Mouse (Mus musculus) frontal cortex, adult (tissue): ENCODE results near the gene Dab2ip.

ENCODE experiments used
- ATAC-seq: cut with Nextera tagmentation; 2 replicates; pipeline ENCODE4 v1.9.2; 2017; ENCODE audit warnings: mild to moderate bottlenecking, moderate library complexity, mixed read lengths; ENCODE audit not compliant: low TSS enrichment

Gene Dab2ip

DNA sequence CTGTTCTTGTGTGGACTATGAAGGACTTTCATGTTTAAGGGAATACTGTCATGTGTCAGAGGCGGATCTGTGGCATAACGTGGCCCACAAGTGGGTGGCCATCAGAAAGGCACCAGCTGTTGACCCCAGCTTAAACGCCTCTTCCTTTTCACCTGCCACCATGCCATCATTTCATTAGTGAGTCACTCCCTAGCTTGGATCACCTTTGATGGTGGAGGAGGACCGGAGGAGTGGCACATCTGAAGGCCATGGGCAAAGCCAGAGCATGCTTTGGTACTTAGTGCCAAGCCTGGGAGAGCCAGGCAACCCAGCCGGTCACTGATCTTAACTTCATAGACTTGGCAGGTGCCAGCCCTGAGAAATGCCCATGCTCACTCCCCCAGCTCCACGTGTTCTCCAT is 96.7 kb downstream of the Dab2ip start:
- no peak for ATAC-seq

DNA sequence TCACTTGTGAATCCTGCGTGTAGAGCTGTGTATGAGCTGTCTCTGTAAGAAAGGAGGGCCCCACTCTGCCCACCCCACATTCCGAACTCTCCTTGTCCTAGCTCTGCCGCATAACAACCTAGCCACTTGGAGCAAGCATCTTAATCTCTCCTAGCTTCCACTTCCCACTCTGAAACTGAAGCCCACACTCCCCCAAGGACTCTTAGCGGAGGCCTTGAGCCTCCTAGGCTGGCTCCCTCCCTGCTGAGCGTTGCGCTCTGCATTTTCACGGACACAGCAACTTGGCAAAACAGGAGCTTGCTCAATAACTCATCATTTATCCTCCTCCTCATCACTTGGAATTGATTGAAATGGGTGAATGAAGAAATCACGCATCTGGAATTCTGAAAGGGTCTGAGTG is 97.9 kb downstream of the Dab2ip start:
- peak; percentile 31; the same call in 1 of the 2 replicates for ATAC-seq

DNA sequence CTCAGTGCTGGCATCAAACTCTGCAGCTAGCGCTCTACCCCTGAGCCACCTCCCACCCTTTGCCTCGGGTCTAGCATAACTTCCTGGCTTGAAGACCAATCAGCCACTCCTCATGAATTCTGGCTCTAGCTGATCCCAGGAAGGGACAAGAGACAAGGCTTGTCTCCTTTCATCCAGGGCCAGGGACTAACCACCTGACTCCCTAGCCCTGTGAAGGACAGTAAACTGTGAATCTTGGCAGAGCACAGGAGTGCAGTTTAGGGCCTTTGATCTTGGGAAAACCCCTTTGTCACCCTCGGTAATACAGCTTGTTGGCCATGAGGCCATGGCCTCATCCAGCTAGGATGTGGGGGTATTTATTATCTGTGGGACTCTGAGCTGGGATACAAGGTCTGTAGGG is 100.2 kb downstream of the Dab2ip start:
- no peak for ATAC-seq

DNA sequence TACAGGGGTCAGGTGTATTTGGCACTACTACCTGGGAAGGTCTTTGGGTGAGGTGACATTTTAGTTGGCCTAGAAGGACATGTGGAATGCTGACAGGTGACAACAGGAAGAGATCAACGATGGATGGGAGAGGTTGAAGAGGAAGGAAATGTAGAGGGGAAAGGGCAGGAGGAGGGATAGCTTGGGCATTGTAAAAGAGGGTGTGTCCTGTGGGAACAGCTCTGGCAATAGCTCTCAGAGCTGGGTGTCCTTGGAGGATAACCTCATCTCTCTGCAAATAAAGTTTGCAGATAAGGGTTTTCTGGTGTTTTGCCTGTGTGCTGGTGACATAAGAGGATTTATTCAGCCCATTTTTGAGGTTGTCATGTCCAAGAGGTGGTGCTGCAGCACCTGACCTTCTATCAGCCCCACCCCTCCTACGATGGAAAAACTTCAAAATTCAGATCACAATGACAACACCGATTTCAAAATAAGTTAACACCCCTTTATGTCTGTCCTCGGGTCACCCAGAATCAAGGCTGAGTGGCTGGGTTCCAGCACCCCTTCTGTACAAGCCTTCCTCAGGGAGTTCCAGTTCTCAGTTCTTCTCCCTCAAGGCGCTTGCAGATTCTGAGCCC is 101.6 kb downstream of the Dab2ip start:
- no peak for ATAC-seq

DNA sequence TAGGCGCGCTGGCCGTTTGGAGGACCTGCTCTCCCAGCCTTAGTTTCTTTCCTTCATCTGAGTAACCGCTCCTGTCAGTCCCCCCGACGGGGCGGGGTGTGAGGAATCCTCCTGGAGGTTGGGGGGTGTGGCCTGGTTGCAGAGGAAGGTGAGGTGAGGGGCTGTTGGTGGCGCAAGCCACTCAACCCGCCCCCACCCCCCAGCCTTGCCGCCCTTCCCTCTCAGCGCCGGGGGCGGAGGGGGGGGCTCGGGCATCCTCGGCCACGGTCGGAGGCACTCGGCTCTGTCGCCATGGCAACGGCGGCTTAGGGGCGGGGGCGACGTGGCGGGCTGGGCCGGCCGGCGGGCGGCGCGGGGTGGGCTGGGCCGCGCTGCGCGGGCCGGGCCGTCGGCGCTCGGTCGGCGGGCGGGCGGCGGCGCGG is 102.9 kb downstream of the Dab2ip start:
- ATAC-seq, result peak; percentile 60

DNA sequence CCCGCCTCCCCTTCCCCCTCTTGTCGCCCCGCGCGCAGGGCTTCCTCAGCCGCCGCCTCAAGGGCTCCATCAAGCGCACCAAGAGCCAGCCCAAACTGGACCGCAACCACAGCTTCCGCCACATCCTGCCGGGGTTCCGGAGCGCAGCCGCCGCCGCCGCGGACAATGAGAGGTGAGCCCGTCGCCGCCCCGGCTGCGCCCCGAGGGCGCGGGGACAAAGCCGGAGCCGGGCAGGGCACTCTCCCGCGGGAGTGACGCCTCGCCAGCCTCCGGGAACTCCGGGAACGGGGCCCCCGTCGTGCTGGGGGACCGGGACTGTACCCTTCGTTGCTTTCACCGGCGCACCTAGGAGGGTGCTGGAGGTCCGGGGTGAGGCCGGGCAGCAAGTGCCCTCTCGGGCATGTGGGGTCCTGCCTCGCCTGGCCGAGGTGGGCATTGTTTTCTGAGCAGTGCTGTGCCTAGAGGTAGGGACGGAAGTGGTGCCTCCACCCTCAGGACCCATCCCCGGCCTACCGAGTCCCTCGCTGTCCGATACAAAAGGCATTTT is 103.5 kb downstream of the Dab2ip start:
- peak; percentile 48 for ATAC-seq

DNA sequence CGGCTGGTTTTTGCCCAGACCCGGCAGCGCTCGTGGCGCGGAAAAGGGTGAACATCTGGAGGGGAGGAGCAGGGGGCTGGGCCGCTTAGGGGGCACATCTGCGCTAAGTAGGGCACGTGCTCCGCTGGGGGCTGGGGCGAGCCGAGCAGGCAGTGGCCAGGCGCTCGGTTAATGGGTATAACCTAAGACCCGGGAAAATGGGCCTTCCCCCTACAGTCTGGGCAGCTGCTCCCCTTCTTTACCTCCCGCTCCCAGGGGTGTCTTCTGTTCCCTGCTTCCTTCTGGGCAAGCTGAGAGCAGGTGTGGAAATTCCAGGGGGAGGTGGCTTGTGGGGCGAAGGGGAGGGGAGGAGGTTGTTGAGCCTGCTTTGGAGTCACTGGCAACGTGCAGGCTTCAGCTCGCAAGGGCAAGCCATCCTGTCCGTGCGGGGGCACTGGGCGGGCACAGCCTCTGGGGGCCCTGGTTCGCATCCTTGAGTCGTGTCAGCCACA is 104.0 kb downstream of the Dab2ip start:
- ATAC-seq, result peak; percentile 11; the same call in 1 of the 2 replicates

DNA sequence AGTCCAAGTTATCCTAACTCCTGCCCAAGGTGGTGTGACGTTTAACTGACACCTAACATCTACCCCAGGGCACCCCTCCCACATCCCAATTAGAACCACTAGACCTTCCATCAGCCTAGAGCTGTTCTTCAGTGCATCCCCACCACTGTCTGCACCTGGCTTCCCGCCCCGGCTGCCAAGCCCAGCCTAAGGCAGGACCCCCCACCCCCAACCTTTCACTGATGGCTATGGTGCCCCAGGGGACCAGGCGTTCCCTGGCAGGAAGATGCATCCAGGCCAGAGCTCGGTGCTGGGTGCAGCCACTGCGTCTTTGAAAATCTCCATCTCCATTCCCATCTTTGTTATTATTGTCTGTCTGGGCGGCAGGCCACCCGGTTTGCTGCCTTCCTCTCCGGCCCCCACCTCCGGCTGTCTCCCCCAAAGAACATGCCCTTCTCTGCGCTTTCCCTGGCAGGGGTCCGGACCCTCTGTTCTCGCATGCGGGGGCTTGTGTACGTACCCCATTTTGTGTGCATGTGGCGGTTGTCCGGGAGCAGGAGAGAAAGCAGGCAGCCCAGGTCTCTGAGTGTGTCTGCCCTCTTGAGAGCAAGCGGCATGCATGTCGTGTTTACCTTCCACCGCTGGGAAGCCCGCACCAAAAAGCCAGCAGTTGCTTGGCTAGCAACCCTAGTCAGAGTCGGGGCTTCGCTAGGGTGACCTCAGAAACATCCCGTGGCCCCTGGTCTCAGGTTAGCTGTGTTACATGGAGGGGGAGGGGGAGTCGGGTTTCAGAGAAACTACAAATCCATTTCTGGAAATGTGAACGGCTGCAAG is 104.9 kb downstream of the Dab2ip start:
- ATAC-seq, result no peak

DNA sequence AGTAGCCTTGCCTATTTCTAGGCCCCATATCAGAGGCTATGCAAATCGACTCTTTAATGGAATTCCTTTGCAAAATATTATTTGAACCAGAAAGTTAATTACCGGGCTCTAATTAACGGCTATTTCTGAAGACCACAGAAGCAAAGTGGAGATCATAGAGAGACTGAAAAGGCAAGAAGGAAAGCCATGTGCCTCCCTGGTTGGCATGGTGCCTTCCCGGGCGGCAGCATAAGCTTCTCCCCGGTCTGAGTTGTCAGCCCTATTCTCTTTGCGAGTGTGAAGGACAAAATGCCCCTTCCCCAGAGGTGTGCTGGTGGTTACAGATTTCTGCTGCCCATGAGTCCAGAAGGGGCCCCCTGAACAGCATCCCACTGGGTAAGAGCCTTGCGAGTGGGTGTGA is 109.7 kb downstream of the Dab2ip start:
- no peak for ATAC-seq

DNA sequence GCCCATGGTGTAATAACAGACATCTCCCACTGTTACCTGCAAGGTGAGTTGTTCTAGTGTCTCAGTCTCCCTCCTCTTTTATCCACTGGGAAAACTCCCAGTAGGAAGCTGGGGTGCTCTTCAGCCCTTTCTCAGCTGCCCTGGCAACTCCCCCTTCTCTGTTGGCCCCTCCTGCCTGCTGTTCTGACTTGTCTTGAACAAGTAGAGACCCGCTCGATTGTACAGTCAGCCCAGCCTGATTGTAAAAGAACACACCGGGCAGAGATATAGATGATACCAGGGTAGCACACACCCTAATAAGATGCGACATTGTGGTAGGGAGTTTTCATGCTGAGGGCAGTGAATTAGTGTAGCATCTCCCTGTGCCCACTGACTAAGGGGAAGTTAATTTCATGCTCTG is 111.2 kb downstream of the Dab2ip start:
- no peak for ATAC-seq

DNA sequence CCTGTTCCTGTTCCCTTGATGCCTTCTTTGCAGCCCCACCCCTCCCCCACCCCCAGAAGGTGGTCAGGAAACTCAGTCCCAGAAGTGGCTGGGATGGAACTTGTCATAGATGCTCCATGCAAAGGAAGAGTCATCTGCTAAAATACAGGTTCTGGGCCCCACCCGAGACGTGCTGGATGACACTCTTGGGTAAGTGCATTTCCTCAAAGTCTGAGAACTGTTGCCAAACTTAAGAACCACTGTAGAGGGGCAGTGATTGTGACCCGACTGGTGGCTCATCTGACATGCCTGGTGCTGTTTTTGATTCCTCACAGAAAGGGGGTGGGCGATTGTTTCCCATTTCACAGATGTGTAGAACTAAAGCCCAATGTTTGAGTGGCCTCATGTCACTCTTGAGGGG is 111.7 kb downstream of the Dab2ip start:
- ATAC-seq, result no peak

DNA sequence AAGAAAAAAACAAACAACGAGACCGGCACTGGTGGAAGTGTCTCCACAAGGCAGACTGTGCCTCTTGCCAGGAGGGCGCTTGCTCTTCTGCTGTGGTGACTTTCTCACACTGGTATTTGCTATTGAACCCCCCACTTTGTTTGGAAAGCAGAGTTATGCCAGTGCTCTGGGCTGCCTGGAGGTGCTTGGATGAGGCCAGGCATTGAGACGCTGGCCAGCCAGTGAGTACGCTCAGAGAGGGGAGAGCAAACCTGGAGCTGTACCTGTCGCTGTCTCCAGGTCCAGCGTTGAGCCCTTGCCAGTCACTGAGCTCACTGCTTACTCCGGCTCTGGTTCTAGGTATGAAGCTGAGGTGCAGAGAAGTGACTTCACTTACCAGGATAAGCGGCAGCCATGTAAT is 112.2 kb downstream of the Dab2ip start:
- ATAC-seq, result no peak

DNA sequence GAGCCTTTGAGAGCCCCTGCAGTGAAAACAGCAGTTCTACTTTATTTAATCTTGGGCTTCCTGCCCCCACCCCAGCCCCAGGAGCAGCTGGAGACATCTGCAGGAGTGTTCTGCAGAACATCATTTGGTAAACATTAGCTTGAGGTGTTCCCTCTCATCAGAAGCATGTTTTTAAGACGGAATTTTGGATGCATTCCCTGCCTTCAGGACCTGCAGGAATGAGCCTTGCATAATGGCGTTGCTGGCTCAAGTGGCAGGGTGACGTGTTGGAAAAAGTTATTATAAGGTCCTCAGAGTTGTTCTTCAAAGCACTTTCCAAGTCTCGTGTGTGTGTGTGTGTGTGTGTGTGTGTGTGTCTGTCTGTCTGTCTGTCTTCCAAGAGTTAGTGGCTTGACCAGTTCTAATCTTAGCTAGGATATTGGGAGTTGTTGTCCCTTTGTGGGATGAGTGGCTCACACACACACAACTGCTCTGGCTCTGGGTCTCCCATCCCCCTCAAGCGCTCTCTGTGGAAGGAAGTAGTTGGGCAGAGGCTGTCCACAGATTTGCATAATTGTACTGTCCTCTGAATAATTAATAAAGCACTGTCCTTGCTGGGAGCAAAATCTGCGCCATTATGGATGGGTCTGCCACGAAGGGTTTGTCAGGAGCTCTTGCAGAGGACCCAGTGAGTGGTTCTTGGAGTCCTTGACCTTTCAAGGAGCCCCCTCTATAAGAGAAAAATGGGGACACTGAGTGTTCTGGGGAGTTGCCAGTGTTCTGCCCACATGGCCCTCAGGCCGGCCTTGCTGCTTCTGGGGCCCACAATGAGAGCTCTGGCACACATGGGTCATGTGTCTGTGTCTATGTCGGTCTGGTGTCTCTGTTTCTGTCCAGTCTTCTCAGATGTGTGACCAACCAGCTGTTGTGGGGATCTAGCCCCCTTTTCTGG is 114.2 kb downstream of the Dab2ip start:
- ATAC-seq, result no peak

DNA sequence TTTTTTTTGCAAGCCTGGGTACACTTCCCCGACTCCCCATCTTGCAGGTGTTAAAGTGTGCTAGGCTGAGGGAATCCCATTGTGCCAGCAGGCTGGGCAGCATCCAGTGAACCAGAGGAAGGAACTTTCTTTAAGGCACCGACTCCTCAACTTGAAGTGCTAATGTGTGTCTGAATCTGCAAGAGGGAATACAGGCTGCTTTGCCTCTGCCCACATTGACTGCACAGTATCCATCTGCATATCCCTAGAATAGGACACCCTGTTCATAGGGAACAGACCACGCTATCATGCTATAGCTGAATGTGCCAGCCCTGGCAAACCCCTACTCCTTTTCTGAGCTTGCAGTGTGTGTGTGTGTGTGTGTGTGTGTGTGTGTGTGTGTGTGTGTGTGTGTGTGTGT is 115.1 kb downstream of the Dab2ip start:
- ATAC-seq, result peak; percentile 78

DNA sequence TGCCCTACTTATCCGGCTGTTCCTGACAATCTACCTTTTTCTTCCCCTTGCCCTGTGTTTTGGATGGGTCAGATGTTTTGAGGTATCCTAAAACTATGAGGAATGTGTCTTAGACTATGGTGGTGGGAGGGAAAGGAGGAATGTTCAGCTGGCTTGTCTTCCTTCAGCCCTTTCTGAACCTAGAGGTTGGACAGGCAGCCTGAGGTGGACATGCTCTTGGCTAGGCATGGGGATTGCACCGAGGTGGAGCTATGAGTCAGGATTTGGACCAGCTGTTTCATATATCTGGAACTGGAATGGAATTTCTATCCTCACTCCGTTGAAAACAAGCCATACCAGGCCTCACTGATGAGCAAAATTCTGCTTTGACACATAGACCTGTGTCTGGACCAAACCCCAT is 115.9 kb downstream of the Dab2ip start:
- no peak for ATAC-seq

DNA sequence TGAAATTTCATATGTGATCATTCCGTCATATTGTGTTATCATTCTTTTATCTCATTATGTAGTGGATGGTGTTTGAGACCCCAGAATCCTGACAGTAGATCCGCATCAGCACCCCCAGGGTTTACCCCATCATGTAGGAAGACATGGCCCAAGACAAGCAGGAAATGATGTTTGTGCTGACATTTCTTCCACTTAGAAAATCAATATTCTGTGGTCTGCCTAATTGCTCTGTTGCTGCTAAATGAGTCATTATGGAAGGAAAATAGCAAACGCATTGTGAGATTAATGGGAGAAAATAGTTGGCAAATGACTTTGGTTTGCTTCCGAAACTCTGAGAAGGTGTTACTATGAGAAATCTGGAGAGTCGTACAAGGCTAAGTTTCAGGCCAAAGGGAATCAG is 116.4 kb downstream of the Dab2ip start:
- no peak for ATAC-seq

DNA sequence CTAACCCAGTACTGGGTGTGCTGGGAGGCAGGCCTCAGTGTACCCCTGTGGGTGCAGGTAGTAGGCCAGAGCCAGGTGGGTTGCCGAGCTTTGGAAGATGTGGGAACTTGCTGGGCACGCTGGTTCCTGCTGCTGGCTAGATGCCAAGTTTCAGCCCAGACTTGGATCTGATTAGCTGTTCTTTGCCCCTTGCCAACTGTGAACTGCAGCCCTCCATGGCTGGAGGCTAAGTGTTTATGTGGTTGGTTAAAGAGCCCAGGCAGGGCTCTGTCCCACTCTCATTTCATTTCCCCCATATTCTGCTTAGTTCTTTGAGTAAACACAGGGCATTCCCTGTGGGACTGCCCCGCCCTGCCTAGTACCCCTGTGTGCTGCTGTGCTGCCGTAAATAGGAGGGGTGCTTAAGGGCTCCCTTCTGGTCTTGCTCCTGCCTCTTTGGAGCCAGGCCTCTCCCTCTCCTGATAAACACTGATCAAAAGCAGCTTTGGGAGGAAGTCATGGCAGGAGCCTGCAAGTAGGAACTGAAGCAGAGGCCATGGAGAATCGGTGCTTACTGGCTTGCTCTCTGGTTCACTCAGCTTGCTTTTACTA is 118.1 kb downstream of the Dab2ip start:
- no peak for ATAC-seq

DNA sequence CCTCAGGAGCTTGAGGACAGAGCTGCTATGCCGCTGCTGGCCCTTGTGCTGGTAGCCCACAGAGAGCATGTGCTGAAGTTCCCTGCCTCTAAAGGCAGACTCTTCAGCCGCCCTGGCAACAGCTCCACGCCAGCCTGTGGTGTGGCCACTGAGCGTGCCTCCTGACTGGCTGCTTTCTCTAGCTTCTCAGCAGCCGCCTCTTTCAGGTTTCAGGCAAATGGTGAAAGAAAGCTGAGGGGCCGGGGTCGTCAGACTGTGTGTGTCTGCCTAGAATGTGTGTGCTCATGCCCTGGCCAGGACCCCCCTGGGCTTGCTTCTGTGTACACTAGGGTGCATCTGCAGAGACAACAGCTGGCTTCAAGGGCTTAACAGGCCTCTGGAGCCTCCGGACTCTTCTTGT is 119.8 kb downstream of the Dab2ip start:
- peak; percentile 43 for ATAC-seq

DNA sequence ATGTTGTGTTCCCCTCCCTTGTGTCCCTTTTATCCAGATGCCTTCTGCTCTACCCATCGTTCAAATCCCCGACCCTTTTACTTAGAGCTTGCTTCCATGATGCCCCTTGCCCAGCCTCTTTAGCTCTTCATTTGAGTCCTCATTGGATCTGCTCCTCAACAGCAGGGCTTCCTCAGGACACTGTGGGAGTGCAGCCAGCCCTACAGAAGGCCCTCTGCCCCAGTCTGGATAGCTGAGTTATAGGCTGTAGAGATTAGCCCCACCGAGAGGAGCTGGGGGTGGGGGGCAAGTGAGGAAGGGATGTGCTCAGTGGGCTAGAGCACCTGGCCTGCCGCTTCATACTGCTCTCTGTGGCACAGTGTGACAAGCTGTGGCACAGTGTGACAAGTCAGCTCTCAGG is 120.4 kb downstream of the Dab2ip start:
- no peak for ATAC-seq

DNA sequence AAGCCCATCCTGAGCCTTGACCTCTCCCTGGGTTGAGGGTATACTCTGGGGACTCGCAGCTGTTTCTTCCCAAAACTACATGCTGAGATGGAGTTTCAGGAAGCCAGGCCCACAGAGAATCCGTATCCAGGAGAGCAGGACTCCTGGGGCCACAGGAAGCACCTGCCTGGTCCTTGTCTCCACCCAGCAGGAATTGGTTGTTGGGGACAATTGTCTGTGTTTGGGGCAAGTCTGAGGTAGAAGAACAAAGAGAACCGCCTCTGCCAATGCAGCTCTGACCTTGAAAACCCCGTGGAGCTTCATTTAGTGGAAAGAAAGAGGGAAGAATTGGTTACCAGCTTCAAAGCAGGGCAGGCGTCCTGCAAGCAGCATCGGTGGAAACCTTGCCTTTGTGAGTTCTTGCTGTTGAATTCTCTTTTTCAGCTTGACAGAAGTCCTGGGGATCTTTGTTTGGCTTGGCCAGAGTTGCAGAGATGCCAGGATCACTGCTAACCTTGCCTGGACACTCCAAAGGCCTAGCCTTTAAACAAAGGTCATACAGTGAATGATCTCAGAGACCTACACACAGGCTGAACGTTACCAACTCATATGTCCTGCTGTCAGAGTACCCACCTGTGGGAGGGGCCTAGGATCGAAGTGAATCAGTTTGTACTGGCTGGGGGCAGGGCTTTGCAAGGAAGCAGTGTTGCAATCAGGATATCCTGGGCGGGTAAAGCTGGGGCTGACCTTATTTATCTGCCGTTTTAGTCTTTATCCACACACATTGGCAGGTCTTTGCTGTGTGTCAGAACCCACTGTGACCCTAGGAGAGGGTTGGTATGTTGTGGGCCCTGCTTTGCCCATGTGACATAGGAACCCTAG is 122.0 kb downstream of the Dab2ip start:
- ATAC-seq, result no peak

DNA sequence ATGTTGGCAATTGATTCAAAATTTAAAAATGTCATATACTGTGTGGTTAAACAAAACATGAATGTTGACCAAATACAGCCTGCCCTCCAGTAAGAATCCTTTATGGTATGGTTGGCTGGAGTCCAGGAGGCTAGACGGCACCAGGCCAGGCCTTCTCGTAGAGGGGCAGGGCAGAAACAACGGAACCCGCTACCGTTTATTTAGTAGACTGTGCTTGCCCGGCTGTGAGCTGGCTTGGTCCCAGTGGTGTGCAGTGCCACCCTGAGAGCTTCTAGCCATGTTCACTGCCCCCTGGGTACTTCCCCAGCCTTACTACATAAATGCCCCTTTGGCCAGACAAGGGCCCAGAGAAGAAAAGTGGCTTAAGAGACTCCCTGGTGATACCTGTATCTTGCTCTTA is 122.8 kb downstream of the Dab2ip start:
- no peak for ATAC-seq
